Mouse (Mus musculus) liver, embryonic 12.5 days (tissue): Measurements from ENCODE around the gene Gm49354. TPM values are rescaled to one million over a fixed set of nuclear protein-coding genes. Genes with fewer than 3 reads are reported as not detected.

ENCODE experiments used
- ATAC-seq: fragments of 200-750 bp; cut with Nextera tagmentation; 2 replicates; pipeline ENCODE4 v1.8.0; 2017; ENCODE audit warnings: moderate number of reproducible peaks, mild to moderate bottlenecking, moderate library complexity
- H3K27ac ChIP-seq: fragments of 300-500 bp; sonication (generic); 2 replicates; pipeline ENCODE4 v1.5.1; 2016; ENCODE audit warnings: mild to moderate bottlenecking
- H3K27me3 ChIP-seq: fragments of 300-500 bp; sonication (generic); replicated peaks from 2 replicates; pipeline ENCODE4 v1.6.1; 2016; ENCODE audit warnings: mild to moderate bottlenecking, moderate library complexity
- H3K36me3 ChIP-seq: fragments of 300-500 bp; sonication (generic); 2 replicates; pipeline ENCODE4 v1.6.1; 2016; ENCODE audit warnings: mild to moderate bottlenecking, moderate library complexity
- H3K4me1 ChIP-seq: fragments of 300-500 bp; sonication (generic); 2 replicates; pipeline ENCODE4 v1.6.1; 2016
- H3K4me2 ChIP-seq: fragments of 300-500 bp; sonication (generic); 2 replicates; pipeline ENCODE4 v1.6.1; 2016; ENCODE audit warnings: mild to moderate bottlenecking, moderate library complexity
- H3K4me3 ChIP-seq: fragments of 300-500 bp; sonication (generic); 2 replicates; pipeline ENCODE4 v1.5.1; 2016; ENCODE audit warnings: mild to moderate bottlenecking, moderate library complexity
- H3K9ac ChIP-seq: fragments of 300-500 bp; sonication (generic); 2 replicates; pipeline ENCODE4 v1.6.1; 2016; ENCODE audit warnings: mild to moderate bottlenecking, moderate library complexity
- H3K9me3 ChIP-seq: fragments of 300-500 bp; sonication (generic); replicated peaks from 2 replicates; pipeline ENCODE4 v1.6.1; 2016; ENCODE audit warnings: mild to moderate bottlenecking, moderate library complexity
- WGBS: fragments of 180-500 bp; shearing (Covaris S2); methylation state at CpG from one replicate; pipeline ENCODE4 v1.1.7; 2016; ENCODE audit not compliant: insufficient replicate concordance; 5-methylcytosine and 5-hydroxymethylcytosine counted together
- polyA plus RNA-seq: library from polyadenylated mRNA; unstranded; fragments of >200 nt; fragmentation: Nextera tagmentation; extraction: Ambion mirVana; gene quantifications from 2 replicates; pipeline ENCODE4 v1.2.1, GENCODE M21; 2016

The Gm49354 gene
- not detected in 2 replicates for polyA plus RNA-seq

- H3K4me1 ChIP-seq = no peaks in the 10 kb centered on the region
- WGBS = 70% methylated on average over 7 of the region's 7 CpGs
- no peaks in the 10 kb centered on the region for H3K27me3 ChIP-seq
- no peak within 1 kb of the TSS for H3K4me3 ChIP-seq
- peaks cover 99% of the 10 kb centered on the region for H3K36me3 ChIP-seq
- no peak within 1 kb of the TSS for H3K9ac ChIP-seq
- H3K9me3 ChIP-seq = no peaks in the 10 kb centered on the region; the same call in 1 of the 2 replicates
- no peak within 1 kb of the TSS for H3K4me2 ChIP-seq
- no peak for ATAC-seq
- 0 out of 2 replicates have a peak within 1 kb of the TSS, but pooled peaks have one; percentile 21 for H3K27ac ChIP-seq
Measured at GRCm38 (mm10) chr13:59782145-59782544, at the start of gene Gm49354. TSS of gene Gm49354 (minus strand) at chr13:59782245.

- no peak overlapping the region for H3K4me2 ChIP-seq
- H3K27ac ChIP-seq = no peak overlapping the region
- H3K4me3 ChIP-seq = no peak overlapping the region
- no peaks in the 10 kb centered on the region for H3K27me3 ChIP-seq
- no peak for ATAC-seq
- H3K9me3 ChIP-seq = no peaks in the 10 kb centered on the region
- H3K4me1 ChIP-seq = peaks cover 42% of the 10 kb centered on the region
- peaks cover 8% of the 10 kb centered on the region for H3K36me3 ChIP-seq
- no peak overlapping the region for H3K9ac ChIP-seq
Measured at GRCm38 (mm10) chr13:59825966-59826365, 43.9 kb upstream of the Gm49354 start.

- under 1% methylated on average over 100 of the region's 100 CpGs for WGBS
- Histone ChIP-seq H3K36me3 (peaks cover 40% of the 10 kb centered on the region), H3K27me3 (no peaks in the 10 kb centered on the region), H3K9me3 (no peaks in the 10 kb centered on the region), H3K27ac (peak within 1 kb of the TSS; percentile 99), H3K4me2 (peak within 1 kb of the TSS; percentile 87), H3K4me1 (peaks cover 69% of the 10 kb centered on the region), H3K4me3 (peak within 1 kb of the TSS; percentile 98), H3K9ac (peak within 1 kb of the TSS; percentile 98)
- ATAC-seq = peak; percentile 93
Measured at GRCm38 (mm10) chr13:59822507-59823462, 40.7 kb upstream of the Gm49354 start, which contains the start of gene Tut7. TSS of gene Tut7 (minus strand) at chr13:59823147.

GRCm38 (mm10) chr13:59820836-59821235 is 38.8 kb upstream of the Gm49354 start:
- Histone ChIP-seq H3K27ac (peak overlapping the region; percentile 99), H3K36me3 (peaks cover 59% of the 10 kb centered on the region), H3K4me3 (peak overlapping the region; percentile 98), H3K4me2 (peak overlapping the region; percentile 87), H3K9me3 (no peaks in the 10 kb centered on the region), H3K4me1 (peaks cover 73% of the 10 kb centered on the region), H3K27me3 (no peaks in the 10 kb centered on the region), H3K9ac (peak overlapping the region; percentile 98)
- WGBS = 3% methylated on average over 3 of the region's 3 CpGs
- ATAC-seq = no peak

- H3K9ac ChIP-seq = peak overlapping the region; percentile 98
- H3K36me3 ChIP-seq = peaks cover 66% of the 10 kb centered on the region
- H3K4me2 ChIP-seq = peak overlapping the region; percentile 87
- H3K27me3 ChIP-seq = no peaks in the 10 kb centered on the region
- H3K4me1 ChIP-seq = peaks cover 78% of the 10 kb centered on the region
- peak overlapping the region; percentile 98 for H3K4me3 ChIP-seq
- peak overlapping the region; percentile 99 for H3K27ac ChIP-seq
- no peaks in the 10 kb centered on the region for H3K9me3 ChIP-seq
- 56% methylated on average over 4 of the region's 4 CpGs for WGBS
- ATAC-seq = no peak
Measured at GRCm38 (mm10) chr13:59820114-59820513, 38.1 kb upstream of the Gm49354 start.

- H3K4me3 ChIP-seq = peak overlapping the region; percentile 98
- 66% methylated on average over 4 of the region's 4 CpGs for WGBS
- H3K9me3 ChIP-seq = no peaks in the 10 kb centered on the region
- H3K4me1 ChIP-seq = peaks cover 87% of the 10 kb centered on the region
- peak overlapping the region; percentile 87 for H3K4me2 ChIP-seq
- peaks cover 90% of the 10 kb centered on the region for H3K36me3 ChIP-seq
- H3K27ac ChIP-seq = peak overlapping the region; percentile 99
- H3K27me3 ChIP-seq = no peaks in the 10 kb centered on the region
- no peak for ATAC-seq
- H3K9ac ChIP-seq = peak overlapping the region; percentile 98; the same call in 1 of the 2 replicates
Measured at GRCm38 (mm10) chr13:59817352-59817751, 35.3 kb upstream of the Gm49354 start.

GRCm38 (mm10) chr13:59814109-59814591 is 32.1 kb upstream of the Gm49354 start:
- H3K27me3 ChIP-seq = no peaks in the 10 kb centered on the region
- peak overlapping the region; percentile 99 for H3K27ac ChIP-seq
- H3K36me3 ChIP-seq = peaks cover 96% of the 10 kb centered on the region
- peaks cover 74% of the 10 kb centered on the region for H3K4me1 ChIP-seq
- peak; percentile 99 for ATAC-seq
- no peaks in the 10 kb centered on the region for H3K9me3 ChIP-seq
- peak overlapping the region; percentile 87 for H3K4me2 ChIP-seq
- peak overlapping the region; percentile 74 for H3K9ac ChIP-seq
- WGBS = 19% methylated on average over 6 of the region's 6 CpGs
- H3K4me3 ChIP-seq = peak overlapping the region; percentile 49

- peaks cover 48% of the 10 kb centered on the region for H3K4me1 ChIP-seq
- H3K4me2 ChIP-seq = no peak overlapping the region
- peak overlapping the region; percentile 76; the same call in 1 of the 2 replicates for H3K27ac ChIP-seq
- H3K9ac ChIP-seq = no peak overlapping the region
- no peaks in the 10 kb centered on the region for H3K9me3 ChIP-seq
- peaks cover 96% of the 10 kb centered on the region for H3K36me3 ChIP-seq
- no peaks in the 10 kb centered on the region for H3K27me3 ChIP-seq
- no peak for ATAC-seq
- H3K4me3 ChIP-seq = no peak overlapping the region
- 91% methylated on average over 3 of the region's 3 CpGs for WGBS
Measured at GRCm38 (mm10) chr13:59811581-59811980, 29.5 kb upstream of the Gm49354 start.

- Histone ChIP-seq H3K9me3 (no peaks in the 10 kb centered on the region), H3K4me1 (peaks cover 48% of the 10 kb centered on the region), H3K27me3 (no peaks in the 10 kb centered on the region), H3K9ac (no peak overlapping the region), H3K4me2 (no peak overlapping the region), H3K4me3 (no peak overlapping the region), H3K27ac (peak overlapping the region; percentile 57; the same call in 1 of the 2 replicates), H3K36me3 (peaks cover 100% of the 10 kb centered on the region)
- ATAC-seq = no peak
- WGBS = 92% methylated on average over 6 of the region's 6 CpGs
Measured at GRCm38 (mm10) chr13:59801000-59801399, 19.0 kb upstream of the Gm49354 start.

- Histone ChIP-seq H3K9me3 (no peaks in the 10 kb centered on the region), H3K36me3 (peaks cover 100% of the 10 kb centered on the region), H3K4me1 (peaks cover 57% of the 10 kb centered on the region), H3K4me3 (no peak overlapping the region), H3K27me3 (no peaks in the 10 kb centered on the region), H3K27ac (peak overlapping the region; percentile 57), H3K9ac (0 out of 2 replicates have a peak overlapping the region, but pooled peaks have one; percentile 3), H3K4me2 (no peak overlapping the region)
- no peak for ATAC-seq
- WGBS = 45% methylated on average over 2 of the region's 2 CpGs
Measured at GRCm38 (mm10) chr13:59800077-59800476, 18.0 kb upstream of the Gm49354 start.

- Histone ChIP-seq H3K27me3 (no peaks in the 10 kb centered on the region), H3K9ac (peak overlapping the region; percentile 45), H3K4me1 (peaks cover 68% of the 10 kb centered on the region), H3K4me3 (no peak overlapping the region), H3K27ac (peak overlapping the region; percentile 97), H3K4me2 (no peak overlapping the region), H3K9me3 (no peaks in the 10 kb centered on the region), H3K36me3 (peaks cover 100% of the 10 kb centered on the region)
- ATAC-seq = no peak
- 86% methylated on average over 1 of the region's 1 CpGs for WGBS
Measured at GRCm38 (mm10) chr13:59798306-59798705, 16.3 kb upstream of the Gm49354 start.

- 87% methylated on average over 9 of the region's 9 CpGs for WGBS
- peak overlapping the region; percentile 66 for H3K9ac ChIP-seq
- peak overlapping the region; percentile 97 for H3K27ac ChIP-seq
- no peaks in the 10 kb centered on the region for H3K9me3 ChIP-seq
- H3K36me3 ChIP-seq = peaks cover 100% of the 10 kb centered on the region
- no peak for ATAC-seq
- peak overlapping the region; percentile 21 for H3K4me3 ChIP-seq
- H3K4me2 ChIP-seq = peak overlapping the region; percentile 59
- H3K4me1 ChIP-seq = peaks cover 77% of the 10 kb centered on the region
- H3K27me3 ChIP-seq = no peaks in the 10 kb centered on the region
Measured at GRCm38 (mm10) chr13:59796466-59796848, 14.4 kb upstream of the Gm49354 start.
